Mouse (Mus musculus): Measurements from ENCODE around the gene Il17d. TPM values are rescaled to one million over a fixed set of nuclear protein-coding genes. Genes with fewer than 3 reads are reported as not detected.

Il17d gene
- total RNA-seq (2021), result 1 to 10 TPM; 1.4 to 1.6 TPM
- long read RNA-seq, experiment 1, result 0 reads
- long read RNA-seq, experiment 2, partial matches to known transcripts, result 0 of 2 reads
- long read RNA-seq, experiment 2, other reads (novel, unspliced or antisense), result 0 of 2 reads

DNA sequence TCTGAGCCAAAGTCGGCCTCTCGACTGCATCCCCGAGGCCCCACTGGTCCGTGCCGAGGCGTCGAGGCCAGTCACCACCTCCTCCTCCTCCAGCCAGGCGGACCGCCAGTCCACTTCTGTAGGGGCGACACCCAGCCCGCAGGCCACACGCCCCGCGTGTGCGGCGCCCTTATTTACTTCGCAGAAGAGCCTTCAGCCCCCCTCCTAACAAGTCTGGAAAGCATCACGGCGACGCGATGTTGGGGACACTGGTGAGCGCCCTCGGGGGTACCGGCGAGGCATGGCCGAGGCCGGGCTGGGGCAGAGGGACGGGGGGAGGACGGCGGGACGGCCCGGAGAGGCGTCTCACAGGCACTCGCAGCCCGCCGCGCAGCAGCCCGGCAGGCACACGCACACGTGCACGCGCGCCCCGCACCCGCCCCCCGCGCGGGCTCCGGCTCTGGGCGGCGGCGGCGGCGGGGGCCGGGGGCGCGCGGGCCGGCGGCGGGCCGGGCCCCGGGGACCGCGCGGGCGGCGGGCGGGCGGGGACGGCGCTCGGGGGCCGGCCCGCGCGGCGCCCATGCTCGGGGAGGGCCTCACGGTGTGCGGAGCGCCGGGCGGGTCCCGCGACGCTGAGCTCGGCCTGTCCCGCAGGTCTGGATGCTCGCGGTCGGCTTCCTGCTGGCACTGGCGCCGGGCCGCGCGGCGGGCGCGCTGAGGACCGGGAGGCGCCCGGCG lies at the start of gene Il17d:
Gene Il17d, plus strand, starts transcription at position 107 of the 717 bp plus-strand sequence.
- peak; percentile 35 for DNase-seq (ENCODE audit: low spot score)

DNA sequence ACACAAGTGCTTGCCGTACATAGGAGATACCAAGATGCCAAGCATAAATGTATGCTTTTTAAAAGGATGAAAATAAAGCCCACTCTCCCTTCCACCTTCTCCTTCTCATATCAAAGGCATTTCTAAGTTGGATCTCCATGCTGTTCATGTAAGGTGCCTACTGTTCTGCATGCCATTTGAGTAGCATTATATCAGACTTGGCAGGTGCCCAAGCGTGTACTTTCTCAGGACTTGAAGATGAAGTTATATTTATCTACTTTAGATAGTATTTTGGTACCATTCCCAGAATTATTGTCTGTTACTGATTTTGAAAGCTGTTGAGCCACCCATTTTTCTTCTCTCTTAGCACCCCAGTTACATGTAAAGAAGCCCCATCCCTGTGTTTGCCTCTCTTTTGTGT lies 49.5 kb upstream of the Il17d start:
- no peak for DNase-seq (ENCODE audit: low spot score)

DNA sequence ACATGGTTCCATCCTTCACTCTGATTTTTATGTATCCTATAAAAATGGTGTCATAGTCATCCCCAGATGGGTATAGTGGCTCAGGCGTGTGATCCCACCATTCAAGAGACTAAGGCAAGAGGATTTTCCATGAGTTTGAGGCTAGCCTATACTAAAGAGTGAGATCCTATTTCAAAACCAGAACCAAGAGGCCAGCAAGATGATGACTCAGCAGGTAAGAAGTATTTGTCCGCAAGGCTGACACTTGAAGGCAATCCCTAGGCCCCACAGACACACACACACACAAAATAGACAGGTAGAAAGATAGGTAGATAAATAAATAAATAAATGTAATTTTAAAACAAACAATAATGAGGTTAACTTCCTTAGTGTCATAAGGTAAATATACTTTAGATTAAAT lies 42.3 kb upstream of the Il17d start:
- DNase-seq (ENCODE audit: low spot score), result no peak

DNA sequence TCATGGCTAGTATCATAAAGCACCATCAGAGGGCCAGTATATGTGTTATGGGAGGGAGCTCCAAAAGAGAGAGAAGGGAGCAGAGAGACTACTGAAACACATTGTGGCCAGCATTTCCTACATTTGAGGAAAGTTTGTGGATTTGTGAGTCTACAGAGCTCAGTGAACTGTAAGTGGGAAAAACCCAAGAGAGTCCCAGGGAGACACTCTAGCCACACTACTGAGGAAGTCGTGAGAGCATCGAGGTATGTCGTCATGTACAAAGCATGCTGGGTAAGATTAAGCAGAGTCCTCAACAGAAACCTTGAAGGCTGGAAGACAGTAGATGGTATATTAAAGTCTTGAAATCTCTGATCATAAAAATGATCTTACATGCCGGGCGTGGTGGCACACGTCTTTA lies 40.4 kb upstream of the Il17d start:
- DNase-seq (ENCODE audit: low spot score), result no peak

DNA sequence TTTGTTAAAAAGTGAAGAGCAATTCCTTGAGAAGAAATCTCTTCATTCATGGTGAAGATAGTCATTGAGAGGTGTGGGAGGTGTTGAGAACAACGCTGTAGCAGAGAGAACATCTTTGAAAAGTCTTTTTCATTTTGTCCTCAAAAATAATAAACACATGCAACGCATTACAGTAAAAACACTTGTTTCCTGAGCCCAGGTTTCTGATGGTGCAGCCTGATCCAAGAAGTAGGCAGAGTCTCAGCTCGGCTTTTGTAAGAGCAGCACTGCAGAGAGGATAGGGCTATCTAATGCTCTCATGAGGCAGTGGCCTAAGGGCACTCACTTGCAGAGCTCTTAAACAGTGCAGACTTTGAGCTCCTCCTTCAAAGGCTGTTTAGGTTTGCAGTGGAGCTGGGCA lies 34.9 kb upstream of the Il17d start:
- DNase-seq (ENCODE audit: low spot score), result no peak

DNA sequence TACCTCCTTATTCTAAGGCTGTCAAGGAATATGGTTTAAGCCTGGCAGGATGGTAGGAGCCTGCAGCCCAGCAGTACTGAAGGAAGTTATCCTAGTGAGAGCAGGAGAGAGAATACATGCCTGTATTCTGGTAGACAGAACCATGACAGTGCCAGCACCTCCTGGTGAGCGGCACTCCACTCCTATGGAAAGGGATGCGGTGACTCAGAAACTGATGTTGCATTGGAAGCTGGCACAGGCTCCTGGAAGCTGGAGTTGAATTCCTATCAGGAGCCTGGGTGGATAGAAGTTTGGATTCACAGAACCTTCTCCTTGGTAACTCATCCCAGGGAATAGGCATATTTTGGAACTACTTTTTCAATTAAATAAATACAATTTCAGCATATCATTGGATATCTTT lies 30.7 kb upstream of the Il17d start:
- DNase-seq (ENCODE audit: low spot score), result no peak

DNA sequence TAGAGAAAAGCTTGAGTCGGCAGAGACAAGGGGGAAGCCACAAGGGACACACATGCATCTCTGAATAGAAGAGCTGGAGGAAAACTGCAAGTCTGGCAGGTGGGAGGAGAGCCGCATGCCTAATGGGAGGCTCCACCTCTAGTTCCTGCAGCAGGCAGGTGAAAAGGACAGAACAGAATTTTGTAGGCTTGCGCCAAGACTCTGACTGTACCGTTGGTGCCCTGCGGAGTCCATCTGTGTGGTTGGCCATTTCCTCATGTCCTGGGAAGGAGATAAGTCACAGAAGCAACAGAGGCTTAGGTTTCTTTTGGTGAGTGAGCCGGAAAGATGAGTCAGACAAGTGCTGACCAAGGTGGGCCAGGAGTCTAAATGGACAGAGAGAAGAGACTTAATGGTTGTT lies 20.8 kb upstream of the Il17d start:
- DNase-seq (ENCODE audit: low spot score), result no peak

DNA sequence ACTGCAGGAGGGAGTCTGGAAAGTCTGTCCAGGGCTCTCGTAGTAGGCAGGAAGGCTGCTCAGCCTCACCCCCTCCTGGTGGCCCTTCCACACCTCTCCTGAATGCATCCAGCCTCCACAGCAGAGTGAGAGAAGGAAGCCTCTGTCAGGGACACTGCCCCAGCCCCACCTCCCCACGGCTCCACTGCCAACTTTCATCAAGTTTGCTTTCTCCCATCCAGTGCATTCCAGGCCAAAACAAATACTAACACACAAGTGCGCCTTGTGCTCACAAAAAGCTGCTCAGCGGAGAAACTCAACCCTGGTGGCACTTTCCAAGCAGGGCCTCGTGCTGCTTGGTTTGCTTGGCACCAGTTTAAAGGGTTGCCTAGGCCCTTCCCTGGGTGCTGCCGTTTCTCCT lies 15.0 kb upstream of the Il17d start:
- no peak for DNase-seq (ENCODE audit: low spot score)

DNA sequence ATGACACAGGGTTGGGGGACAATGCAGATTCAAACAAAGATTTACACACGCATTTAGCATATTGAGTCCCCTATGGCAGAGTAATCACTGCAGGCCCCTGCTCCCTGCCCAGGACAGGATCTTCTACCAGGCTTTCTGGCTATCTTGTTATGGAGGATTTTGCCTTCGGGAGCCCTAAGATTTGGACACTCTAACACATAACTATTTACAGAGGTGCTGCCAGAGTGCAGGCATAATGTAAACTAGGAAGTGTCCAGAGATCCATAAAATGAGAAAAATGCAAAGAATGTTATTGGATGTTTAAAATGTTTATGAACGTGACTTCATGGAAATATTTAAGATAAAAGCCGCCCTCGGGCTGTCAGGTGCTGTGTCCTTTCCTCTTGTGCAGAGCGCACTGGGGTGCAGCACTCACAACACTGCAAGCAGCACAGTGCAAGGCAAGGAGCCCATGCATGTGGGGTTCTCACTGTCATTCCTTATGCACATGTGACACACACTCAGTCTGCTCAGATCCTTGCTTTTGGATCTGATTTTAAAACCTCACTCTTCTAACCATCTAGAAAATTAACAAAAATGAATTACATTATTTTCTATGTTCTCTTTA lies 9.3 kb upstream of the Il17d start:
- no peak for DNase-seq (ENCODE audit: low spot score)

DNA sequence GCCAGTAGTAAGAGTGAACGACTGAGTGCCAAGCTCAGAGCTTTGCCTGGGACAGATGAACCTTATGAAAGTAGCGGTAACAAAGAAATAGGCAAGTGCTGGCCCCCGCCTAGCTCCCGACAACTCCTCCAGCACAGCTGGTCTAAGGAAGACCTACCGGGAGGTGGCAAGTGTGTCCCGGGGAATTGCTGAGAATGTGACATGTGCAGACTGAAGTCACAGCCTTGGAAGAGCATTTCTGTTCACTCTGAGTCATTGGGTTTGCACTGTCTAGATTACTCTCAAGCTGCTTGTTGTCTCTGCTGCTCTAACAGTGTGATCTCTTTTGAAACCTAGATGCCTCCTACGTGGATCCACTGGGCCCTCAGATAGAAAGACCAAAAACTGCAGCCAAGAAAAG lies 7.6 kb upstream of the Il17d start:
- no peak for DNase-seq (ENCODE audit: low spot score)

DNA sequence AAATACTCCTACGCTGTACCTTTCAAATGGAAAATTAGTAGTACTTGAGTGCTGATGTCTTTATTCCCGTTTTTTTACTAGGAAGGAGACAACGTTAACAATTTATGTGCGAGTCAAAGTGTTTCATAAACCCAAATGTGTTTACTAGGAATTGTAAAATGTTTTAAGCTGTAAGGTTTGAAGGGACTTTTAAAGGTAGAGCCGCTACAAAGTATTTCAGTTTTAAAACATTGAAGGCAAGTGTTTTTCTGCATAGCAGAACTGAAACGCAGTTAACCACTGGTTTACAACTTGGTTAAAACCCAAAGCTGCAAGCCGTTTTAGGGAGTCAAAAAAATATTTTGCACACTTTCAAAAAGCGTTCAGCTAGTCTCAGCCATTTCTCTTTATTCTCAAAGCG lies 815 bp upstream of the Il17d start:
- DNase-seq (ENCODE audit: low spot score), result no peak

DNA sequence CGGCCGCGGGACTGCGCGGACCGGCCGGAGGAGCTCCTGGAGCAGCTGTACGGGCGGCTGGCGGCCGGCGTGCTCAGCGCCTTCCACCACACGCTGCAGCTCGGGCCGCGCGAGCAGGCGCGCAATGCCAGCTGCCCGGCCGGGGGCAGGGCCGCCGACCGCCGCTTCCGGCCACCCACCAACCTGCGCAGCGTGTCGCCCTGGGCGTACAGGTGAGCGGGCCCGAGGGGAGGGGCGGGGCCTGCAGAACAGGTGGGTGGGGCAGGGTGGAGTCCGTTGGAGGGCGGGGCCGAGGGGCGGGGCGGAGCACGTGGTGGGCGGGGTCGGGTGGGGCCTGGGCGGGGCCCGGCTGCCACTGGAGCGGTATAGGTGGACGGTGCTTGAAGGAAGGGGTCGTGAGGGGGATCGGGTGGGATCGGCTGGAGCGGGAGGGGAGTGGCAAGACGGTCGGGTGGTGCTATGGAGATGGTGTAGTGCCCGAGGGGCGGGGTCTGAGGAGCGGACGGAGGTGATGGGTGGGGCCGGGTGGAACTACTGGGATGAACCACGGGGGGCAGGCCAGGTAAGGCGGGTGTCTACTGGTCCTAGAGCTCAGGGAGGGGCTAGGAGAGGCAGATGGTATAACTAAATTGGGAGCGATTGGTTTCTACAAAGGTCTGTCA lies 942 bp downstream of the Il17d start:
- DNase-seq (ENCODE audit: low spot score), result peak; percentile 38

DNA sequence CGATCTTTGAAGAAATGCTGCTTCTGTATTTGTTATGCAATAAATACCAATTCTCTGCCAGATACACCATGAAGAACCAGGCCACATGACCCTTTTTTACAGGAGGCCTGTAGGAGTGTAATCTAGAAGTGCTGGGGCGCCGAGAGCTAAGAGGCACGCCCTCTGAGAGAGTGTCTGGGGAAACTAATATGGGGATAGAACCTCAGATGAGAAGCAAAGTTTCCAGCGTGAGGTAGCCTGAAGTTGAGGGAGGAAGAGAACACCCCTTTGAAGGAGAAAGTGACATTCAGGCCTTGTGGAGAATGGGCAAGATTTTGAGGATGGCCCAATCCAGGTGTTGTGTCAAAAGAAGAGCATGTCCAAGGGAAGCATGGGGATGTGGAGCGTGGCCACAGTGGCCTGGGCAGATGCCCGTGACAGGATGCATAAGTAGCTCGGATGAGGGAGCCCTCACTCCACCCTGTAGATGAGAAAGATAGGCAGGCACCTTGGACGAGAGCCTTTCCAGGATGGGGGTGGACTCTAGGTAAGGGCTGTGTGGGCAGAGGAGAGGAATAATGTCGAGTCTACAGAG lies 1.6 kb downstream of the Il17d start:
- DNase-seq (ENCODE audit: low spot score), result no peak

DNA sequence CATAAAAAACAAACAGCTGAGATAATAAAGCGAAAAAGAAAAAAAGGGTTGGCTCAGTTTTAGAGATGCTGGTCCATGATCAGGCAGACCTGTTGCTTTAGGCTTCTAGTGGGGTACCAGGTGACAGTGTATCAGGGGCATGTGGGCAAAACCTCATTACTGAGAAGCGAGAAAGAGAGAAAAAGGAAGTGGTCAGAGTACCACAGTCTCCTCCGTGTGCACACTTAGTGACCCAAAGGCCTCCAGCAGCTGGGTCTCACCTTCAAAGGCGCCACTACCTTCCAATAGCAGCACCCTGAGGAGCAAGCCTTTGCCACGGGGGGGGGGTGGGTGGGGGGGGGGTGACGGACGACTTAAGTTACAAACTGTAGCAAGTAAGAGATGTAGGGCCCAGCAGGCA lies 2.5 kb downstream of the Il17d start:
- no peak for DNase-seq (ENCODE audit: low spot score)

DNA sequence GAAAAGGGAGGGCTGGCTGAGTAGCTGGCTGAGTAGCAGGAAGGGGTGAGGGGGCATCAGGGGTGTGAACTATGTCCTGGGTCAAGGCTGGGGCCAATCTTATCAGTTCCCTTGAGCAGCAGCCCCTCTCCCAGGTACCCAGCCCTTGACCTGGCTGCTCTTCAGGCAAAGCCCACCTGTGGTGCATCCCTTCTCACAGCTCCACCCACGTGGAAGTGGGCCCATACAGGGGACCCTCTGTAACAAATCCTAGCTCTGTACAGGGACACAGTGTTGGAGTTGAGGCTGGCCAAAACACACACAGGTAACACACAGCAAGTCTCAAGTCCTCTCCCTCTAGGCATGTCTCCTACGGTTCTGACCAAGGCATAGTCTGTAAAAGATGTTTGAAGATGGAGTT lies 3.0 kb downstream of the Il17d start:
- no peak for DNase-seq (ENCODE audit: low spot score)

DNA sequence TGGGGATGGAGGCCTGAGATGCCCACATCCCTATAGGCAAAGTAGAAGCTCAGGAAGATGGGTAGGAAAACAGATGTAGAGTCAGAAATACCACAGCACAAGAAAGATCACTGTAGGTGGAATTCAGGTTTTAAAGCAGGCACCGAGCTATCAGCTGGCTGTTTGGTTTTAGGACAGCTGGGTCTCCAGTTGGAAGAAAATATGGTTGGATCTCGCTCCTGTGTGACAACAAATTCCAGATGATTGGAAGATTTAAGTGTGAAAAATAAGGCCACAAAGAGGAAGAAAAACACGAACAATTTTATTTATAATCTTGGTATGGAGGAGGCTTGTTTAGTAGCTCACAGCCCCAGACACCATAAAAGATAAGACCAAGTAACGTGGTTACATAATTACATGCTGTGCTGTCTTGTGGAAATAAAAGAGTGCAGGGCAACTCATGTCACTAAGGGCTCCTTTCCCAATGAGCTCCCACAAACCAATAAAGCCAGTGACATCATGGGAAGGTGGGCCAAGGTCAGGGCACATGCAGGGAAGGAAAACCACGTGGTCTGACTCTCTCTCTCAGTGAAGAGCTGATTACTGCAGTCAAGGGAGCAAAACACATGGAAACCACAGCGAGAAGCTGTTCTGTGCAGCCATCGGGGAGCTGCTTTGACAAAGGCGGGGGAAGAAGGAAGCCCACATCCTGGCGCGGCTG lies 4.7 kb downstream of the Il17d start:
- DNase-seq (ENCODE audit: low spot score), result peak; percentile 55

DNA sequence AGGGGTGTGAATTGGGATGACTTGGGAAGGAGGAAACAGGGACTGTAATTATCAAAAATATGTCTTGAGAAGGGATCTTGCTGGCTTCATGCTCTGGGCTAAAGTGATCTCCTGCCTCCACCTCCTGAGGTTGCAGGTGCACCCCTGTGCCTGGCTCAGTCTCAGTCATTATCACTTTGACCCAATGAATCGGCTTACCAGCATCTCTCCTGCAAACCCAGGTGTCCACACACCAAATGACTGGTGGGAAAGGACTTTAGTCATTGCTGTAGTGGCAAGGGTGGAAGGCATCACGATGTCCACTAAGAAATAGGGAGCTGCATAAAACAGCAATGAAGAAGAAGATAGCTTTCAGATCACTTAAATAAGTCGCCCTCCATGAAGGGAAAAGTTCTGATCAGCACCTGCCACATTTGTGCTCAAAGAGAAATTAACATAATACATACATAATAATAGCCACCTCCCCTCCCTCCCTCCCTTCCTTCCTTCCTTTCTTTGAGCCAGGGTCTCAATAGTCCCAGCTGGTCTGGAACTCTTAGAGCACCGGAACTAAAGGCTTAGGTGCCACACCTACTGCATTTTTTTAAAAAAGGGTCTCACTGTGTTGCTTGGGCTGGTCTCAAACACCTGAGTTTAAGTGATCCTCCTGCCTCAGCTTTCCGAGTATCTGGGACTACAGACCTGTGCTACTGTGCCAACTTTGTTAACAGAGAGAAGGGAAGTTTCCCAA lies 5.4 kb downstream of the Il17d start:
- DNase-seq (ENCODE audit: low spot score), result no peak

DNA sequence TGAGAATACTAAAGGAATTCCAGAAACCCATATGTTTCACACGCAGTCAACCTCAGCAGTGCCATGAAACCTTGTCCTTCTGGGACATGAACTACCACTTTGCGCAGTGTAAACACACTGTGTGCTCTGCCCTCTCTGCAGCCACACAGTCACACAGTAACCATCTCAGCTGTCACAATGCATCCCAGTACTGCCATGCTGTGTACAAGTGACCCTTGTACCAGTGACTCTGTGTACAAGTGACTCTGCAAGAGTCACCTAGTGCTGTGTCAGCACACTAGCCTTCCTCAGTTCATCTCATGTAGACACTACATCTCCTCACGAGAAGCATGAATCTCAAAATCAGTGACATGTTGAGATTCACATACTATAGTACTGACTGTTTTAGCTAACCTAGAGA lies 8.0 kb downstream of the Il17d start:
- no peak for DNase-seq (ENCODE audit: low spot score)

DNA sequence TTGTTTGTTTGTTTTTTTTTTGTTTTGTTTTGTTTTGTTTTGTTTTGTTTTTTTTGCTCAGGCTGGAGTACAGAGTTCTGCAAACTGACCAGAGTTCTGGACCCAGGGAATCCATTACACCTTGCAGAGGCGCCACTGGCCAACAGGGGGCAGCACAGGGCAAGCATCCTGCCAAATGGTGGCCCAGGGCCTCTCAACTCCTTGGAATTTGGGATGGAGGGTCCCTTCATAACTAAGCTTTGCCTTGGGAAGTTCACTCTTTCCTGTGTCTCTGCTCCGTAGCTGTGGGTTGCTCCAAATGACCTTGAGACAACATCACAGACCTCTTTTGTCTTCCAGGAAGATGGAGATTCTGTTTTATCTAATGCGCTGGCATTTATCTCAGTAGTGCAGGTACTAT lies 8.6 kb downstream of the Il17d start:
- peak; percentile 59 for DNase-seq (ENCODE audit: low spot score)

DNA sequence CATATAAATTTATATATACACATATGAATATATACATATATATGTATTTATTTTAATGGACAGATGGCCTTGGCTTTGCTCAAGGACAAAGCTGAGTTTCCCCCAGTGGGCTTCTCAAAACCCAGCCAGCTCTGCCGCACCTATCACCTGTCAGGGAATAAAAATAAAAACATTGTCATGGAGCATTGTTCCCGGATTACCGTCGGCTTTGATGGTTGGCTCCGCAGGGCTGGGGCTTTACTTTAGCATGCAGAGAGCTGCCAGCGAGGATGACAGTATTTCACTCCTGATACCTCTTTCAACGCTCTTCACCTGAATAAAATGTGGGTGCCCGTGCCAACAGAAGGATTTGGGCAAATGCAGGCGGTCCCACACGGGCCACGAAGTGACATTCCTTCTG lies 9.3 kb downstream of the Il17d start:
- no peak for DNase-seq (ENCODE audit: low spot score)

DNA sequence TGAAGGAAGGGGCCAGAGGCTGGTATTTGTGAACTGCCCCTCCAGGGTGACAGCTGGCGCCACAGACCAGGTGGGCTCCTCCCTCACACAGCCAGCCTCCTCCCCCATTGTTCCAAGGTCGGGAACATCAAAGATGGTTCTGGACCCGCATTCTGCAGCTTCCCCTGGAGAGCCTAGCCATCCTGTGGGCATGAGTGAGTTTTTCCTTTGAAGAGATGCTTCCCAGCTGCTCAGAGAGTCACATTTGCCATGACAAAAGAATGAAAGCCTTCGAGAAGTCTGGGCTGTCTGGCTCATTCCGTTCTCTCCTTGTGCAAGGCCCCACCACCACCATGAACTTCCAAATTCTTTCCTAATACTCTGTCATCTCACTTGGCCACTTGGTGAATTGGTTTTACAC lies 9.8 kb downstream of the Il17d start:
- DNase-seq (ENCODE audit: low spot score), result no peak

Data from gastrocnemius, adult 18-20 months (tissue).